Mouse (Mus musculus): Measurements from ENCODE around the gene Cpeb4.

- TF ChIP-seq POLR2A (IDR thresholded peaks at IDR 0.05; ENCODE audit: borderline replicate concordance, insufficient read depth, low read length), result no peak
- no peak for TF ChIP-seq CTCF (IDR thresholded peaks at IDR 0.05; ENCODE audit: borderline replicate concordance, insufficient read depth, low read depth, low read length)
These were observed 63.6 kb downstream of the Cpeb4 start for GRCm38 (mm10) chr11:31935652-31936051.
